Mouse (Mus musculus): ENCODE measurements around the gene Usp10.
A peak's percentile ranks its signal among the peaks of the same experiment; 100 is the strongest.

Usp10 gene

DNA sequence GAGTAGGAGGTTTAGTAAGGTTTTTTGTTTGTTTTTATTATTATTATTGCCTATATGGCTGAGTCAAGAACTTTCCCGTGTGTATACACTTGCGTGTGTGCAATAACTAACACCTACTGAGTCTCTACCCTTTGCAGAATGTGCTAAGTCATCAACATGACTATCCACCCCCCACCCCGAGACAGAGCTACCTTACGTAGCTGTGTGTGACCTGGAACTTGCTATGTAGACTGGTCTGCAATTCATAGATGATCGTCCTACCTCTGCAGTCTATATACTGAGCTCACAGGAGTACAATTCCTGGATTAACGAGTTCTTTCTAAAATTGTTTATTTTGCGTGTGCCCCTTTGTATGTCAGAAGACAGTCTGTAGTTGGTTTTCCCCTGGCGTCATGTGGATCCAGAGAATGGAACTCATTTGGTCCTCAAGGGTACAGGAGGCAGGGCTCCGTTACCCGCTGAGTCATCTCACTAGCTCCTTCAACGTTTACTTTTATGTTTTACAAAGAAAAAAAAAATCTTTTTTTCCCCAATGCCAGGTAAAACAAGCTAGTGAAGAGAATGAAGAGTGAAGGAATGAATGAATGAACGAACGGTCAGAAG is at the start of gene Usp10:
TSS of gene Usp10 (plus strand) at position 417 of the 603 bp plus-strand sequence.
- no peak for DNase-seq (ENCODE audit: low spot score)

DNA sequence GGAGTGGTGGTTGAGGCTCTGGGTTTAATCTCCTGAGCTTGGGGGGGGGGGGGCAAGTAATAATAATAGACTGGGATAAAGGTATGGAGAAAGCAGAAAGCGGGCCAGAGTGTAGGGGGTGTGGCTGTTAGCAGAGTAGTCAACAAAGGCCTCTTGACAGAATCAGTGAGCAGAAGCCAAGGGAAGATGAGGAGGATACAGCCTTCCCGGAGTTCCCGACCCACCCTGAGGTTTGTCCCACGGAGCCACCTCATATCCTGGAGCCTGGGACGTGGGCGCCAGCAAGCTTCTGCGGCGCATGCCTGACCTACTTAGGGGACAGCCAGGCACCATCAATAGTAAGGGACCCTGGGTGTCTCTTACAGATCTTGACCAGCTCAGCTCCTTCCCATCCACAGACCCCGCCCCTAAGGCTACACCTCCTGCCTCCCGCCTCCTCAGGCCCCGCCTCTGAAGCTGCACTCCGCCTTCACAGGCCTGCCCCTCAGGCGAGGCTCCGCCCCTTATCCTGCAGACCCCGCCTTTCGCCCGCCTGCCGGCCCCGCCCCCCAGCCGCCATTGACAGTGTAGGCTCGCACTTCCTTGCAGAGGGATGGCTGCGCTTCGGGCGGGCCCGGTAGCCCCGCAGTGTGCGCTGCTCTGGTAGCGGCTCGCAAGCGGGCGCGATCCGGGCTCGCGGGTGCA is 48.3 kb upstream of the Usp10 start, which contains the start of gene Klhl36:
TSS of gene Klhl36 (plus strand) at position 561 of the 684 bp plus-strand sequence.
- peak; percentile 97 for DNase-seq (ENCODE audit: low spot score)

DNA sequence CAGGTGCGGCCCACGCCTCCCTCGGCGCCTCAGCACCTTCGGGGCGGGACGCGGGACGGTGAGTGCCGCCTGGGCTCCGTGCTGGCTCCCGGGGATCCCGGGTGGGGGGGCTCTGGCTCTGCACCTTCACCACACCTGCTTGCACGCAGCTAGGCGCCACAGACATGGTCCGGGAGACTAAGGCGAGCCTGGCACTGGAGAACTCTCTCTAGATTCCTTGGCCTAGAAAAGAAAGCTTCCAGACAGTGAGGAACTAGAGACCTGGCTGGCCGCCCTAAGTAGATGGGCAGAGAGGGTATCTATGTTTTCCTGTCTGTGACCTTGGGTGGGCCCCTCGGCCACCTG is 47.8 kb upstream of the Usp10 start:
- DNase-seq (ENCODE audit: low spot score), result no peak

DNA sequence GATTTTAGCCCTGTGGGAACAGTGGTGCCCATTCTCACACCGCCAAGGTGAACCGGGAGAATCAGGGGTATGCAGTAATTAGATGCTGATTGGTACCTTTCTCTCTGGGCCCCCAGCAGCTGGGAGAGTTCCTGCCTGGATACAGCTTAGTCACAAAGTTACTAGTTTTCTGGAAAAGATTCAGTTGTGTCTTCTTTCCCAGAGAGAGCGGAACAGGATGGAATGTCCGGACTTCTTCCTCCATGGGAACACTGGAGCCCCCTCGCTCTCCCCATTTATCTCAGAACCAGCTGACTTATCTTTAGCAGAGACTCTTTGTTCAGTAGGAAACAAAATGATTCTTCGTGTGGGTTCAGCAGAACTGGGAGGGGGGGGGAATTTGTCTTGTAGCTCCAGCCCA is 47.4 kb upstream of the Usp10 start:
- DNase-seq (ENCODE audit: low spot score), result no peak

DNA sequence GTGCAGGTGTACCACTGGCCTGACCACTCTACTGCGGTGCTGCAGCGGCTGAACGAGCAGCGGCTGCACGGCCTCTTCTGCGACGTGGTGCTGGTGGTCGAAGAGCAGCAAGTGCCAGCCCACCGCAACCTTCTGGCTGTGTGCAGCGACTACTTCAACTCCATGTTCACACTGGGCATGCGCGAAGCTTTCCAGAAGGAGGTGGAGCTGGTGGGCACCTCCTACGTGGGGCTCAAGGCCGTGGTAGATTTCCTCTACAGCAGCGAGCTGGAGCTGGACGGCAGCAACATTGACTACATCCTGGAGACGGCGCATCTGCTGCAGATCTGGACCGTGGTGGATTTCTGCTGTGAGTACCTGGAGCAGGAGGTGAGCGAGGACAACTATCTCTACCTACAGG is 40.5 kb upstream of the Usp10 start:
- peak; percentile 38 for DNase-seq (ENCODE audit: low spot score)

DNA sequence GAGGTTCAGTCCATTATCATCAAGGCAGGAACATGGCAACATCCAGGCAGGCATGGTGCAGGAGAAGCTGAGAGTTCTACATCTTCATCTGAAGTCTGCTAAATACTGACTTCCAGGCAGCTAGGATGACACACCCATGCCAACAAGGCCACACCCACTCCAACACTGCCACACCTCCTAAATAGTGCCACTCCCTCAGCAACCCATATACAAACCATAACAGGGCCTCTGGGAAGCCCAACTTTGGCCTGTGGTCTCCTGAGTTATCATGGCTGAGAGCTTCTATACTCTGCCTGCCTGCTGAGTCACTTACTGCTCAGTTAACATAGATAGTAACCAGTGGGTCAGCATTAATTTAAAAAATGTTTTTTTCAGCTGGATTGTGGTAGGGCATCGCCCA is 37.0 kb upstream of the Usp10 start:
- DNase-seq (ENCODE audit: low spot score), result no peak

DNA sequence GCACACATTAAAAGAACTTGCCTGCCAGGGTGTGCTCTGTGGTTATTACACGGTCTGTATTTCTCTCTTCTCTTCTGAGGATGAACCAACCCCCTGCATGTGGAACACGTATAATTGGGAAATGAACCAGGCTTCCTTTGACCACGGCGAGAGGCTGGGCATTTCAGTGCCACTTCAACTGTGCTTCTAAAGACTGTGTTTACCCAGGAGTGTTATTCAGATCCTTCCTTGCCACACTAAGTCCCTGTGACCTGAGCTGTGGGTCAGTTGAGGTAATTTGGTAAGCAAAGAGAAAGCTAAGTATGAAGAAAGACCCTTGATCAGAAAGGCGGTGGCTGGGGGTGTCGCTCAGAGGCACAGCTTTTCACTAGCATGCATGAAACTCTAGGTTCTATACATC is 28.9 kb upstream of the Usp10 start:
- DNase-seq (ENCODE audit: low spot score), result no peak

DNA sequence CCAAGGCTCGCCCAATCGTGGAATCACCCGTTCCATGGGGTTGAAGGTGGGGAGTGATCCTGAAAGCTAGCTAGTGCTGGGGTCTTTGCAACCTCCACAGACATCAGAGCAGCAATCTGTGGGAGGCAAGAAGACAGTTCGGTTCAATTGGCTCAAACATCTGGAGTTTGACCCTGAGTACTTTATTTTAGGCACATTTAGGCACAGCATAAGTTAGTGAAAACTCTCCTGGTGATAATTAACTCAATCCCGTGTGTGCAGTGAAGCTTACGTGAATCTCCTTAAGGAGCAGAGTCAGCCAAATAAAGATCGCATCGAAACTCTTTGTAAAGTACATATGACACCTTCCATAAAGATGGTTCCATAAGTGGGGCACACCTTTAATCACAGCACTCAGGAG is 28.2 kb upstream of the Usp10 start:
- DNase-seq (ENCODE audit: low spot score), result no peak

DNA sequence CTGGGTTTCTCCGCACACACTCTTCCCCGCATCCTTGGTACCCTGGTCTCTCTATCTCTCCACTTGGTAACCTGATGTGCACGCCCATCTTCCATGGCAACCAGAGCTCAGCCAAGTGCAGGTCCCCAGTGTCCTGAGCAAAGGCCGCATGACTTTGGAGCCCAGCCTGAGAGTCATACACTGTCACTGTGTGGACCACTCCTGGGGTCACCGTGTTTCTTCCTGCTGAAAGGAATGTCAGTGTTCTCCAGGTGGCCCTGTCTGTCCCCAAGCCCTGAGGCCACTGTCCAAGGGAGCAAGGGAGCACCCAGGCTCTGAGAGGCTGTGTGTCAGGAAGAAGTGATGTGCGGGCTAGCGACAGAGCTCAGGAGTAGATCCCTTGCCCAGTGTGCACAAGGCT is 26.9 kb upstream of the Usp10 start:
- DNase-seq (ENCODE audit: low spot score), result no peak

DNA sequence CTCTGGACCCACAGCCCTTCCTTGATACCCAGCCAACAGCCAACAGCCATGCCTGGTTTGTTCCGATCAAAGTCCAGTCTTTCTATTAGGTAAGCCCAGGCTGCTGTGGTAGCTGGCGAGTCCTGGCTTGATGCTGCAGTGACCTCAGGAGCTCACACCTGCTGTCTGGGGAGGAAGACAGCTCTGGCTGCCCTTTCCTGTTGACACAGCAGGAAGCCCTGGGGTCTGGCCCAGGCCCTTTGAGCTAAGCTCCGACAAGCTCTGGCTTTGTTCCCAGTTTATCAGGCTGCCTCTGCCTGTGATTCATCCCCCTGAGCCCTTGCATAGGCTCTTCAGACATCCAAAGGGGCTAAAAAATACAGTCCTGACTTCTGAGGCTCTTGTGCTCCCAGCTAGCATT is 24.5 kb upstream of the Usp10 start:
- DNase-seq (ENCODE audit: low spot score), result peak; percentile 43

DNA sequence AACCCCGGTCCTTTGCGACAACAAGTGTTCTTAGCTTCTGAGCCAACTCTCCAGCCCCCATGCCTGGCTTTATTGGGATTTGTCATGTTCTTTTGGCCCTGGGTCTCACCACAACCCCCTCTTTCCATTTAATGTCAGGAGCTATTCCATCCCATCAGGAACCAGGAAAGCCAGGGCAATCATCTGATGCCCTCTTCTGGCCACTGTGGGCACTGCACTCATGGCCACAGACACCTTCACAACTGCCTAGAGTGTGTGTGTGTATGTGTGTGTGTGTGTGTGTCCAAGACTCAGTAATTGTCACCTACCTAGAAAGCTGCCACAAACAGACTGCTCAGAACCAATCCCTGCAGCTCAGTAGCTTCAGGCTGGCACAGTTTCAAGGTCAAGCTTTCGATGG is 23.0 kb upstream of the Usp10 start:
- DNase-seq (ENCODE audit: low spot score), result peak; percentile 68

DNA sequence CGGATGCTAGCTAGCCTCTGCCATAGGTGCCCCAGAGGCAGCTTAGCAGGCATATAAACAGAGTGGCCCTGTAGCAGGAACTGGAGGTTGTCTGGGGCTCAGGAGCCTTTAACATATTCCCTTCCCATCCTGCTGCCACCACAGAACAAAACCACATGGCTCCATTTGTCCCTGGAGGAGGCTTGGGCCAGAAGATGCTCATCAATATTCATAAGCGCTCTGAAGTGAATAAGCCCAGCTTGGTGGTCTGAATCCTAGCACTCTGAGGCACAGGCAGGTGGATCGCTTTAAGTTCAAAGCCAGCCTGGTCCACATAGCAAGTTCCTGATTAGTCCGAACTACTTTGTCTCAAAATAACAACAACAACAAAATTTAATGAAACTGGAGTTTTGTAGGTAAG is 22.1 kb upstream of the Usp10 start:
- no peak for DNase-seq (ENCODE audit: low spot score)

DNA sequence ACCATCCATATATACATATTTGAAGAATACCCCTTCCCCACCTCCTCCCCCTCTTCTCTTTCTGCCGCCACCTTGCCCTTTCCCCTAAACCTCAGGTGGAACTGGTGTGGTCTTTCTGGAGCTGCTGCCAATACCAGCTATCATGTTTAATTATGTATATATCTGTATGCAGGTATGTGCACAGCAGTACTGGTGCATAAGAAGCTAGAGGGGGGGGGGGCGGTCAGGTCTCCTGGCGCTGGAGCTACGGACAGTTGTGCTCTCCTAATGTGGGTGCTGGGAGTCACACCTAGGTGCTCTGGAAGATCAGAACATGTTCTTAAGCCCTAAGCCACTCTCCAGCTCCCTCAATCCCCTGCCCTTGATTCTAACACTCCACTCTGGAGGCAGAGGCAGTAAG is 13.1 kb upstream of the Usp10 start:
- DNase-seq (ENCODE audit: low spot score), result no peak

DNA sequence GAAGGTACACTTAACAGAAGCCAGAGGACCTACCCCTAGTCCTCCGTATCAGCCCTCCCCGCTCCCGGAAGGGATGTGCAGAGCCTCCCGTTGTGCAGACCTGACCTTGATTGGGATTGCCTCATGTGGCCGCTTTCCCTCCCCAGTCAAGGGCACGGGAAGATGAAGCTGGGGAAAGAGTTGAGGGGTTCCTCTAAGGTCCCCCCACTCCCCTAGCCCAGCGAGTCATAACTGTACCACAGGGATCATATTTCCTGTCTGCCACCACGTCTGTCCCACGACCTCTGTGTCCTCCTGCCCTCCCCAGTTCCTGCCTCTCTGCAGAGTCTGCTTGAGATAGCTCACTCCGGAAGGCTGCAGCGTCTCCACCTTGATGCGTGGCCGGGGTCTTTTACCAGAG is 12.2 kb upstream of the Usp10 start:
- DNase-seq (ENCODE audit: low spot score), result peak; percentile 43

DNA sequence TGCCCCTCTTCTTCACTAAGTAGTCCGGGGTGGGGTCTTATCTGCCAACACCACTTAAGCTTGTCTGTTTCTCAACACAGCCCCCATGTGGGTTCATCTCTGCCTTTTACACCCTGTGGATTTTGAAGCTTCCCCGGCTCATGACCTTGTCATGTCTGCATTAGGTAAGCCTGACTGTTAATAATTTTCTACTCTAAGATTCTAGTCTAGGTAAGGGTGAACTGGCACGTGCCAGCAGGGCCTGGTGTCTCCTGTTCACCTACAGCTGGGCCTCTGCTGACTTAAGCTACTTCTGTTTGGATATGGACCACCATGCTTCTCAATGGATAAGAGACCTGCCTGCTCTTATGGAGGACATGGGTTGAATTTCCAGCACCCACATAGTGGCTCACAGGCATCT is 8.8 kb upstream of the Usp10 start:
- DNase-seq (ENCODE audit: low spot score), result no peak

DNA sequence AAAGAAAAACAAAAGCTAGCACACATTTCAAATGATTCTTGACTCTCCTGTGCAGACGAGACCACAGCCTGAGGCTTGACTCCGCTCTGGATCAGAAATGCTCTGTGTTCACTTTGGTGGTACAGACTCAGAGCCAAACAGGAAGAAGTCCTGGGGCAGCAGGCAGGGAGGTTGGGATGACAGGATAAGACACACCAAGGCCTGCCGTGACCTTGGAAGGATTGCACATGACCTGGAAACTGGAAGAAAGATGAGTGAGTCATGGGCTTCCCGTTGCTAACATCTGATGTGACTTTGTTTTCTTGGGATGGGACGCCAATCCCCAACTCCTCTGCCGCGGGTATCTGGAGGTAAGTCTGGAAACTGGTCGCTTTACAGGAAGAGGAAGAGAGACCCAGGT is 8.2 kb upstream of the Usp10 start:
- DNase-seq (ENCODE audit: low spot score), result no peak

DNA sequence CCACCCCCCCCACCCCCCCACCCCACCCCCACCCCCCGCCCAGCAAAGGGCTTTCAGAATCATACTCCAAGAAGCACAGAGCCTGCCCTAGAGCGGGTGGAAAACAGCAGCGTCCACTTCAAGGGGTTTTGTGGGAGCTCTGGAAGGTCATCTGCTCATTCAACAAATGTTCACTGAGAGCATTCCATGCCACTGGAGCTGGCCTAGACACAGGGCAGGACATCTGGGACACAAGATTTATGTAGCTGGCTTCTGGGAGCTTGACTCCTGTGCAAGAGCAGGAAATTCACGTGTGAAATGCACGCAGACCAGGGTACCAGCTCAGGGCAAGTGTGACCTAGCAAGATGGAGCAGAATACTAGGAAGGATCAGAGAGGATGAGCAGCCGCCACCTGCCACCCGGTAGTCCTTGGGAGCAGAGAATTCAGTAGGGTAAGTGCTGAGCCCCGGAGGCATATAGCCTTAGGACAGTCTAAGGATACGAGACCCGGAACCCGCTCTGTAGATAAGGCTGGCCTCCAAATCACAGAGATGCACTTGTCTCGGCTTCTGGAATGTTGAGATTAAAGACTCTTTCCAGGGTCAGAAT is 5.7 kb upstream of the Usp10 start:
- DNase-seq (ENCODE audit: low spot score), result peak; percentile 28

DNA sequence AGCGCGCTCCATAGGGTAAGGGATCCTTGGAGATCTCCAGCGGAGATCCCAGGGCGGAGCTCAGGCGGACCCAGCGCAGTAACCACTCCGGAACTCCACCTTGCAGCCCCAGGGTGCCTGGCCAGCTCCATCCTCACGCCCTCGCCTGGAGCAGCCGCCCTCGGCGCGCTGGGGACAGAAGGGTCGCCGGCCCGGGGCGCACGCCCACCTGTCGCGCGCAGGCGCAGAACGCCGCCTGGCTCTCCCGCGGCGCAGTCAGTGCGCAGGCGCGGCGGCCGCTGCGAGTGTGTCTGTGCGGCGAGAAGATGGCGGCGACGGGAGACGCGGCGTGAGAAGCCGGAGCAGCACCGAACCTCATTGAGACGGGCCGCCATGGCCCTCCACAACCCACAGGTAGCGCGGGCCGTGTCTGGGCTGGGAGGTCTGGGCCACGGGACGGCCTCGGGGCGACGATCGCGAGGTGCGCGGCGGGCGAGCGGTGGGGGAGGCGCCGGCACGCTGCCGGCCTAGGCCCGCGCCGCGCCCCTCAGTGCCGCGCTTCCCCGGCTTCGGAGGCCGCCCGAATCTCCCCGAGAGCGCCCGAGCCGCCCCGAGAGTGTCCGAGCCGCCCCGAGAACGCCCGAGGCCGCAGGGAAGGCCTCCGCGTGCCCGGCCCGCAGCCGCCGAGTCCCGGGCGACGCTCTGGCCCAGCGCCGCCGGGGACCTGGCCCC is 542 bp downstream of the Usp10 start, which contains the start of gene Gm20388:
TSS of gene Gm20388 (plus strand) at position 295 of the 711 bp plus-strand sequence.
- DNase-seq (ENCODE audit: low spot score), result peak; percentile 94

DNA sequence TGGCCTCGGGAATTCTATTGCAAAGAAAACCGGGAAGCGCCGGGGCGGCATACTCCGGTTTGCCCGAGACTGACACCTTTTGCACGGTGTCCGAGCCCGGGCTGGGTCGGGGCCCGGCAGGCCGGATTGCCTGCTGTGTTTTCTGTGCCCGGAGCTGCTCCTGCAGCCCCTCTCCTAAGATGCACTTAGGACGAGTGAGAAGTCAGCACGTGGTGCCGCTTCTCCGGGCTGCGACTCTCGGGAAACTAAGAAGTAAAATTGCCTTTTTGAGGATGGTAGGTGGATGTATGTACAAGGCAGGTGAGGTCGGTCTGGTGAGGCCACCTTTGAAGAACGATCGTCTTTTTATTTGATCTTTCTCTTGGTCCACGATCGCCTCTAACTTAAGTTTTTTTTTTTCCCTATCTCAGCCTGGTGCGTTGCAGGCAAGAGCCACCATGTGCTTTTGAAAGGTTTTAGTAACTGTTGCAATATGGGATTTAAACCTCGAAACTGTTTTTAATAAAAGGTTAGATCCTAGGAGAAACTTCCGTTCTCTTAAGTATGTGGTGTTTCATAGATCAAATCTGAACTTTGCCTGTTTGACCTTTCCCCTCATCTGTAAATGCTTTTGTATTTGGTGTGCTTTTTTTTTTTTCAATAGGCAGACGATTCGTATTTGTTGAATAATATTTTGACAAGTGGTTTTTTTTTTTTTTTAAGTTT is 1.2 kb downstream of the Usp10 start:
- DNase-seq (ENCODE audit: low spot score), result peak; percentile 49

DNA sequence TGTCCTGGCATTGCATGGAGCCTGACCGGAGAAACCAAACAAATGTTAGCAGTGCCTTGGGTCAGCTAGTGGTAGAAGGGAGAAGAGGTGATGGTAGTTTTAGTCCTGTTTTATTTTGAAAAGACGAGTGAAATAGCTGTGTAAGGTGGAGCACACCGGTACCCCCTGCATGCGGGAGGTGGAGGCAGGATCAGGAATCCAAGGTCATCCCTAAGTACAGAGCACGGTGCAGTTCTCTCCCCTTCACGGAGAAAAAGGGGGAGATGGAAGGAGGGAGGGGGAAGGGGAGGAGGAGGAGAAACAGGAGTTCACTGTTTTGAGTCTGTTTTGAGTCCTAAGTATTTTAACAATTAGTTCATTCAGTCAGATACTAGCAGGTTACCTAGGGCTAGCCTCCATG is 2.5 kb downstream of the Usp10 start:
- DNase-seq (ENCODE audit: low spot score), result no peak

DNA sequence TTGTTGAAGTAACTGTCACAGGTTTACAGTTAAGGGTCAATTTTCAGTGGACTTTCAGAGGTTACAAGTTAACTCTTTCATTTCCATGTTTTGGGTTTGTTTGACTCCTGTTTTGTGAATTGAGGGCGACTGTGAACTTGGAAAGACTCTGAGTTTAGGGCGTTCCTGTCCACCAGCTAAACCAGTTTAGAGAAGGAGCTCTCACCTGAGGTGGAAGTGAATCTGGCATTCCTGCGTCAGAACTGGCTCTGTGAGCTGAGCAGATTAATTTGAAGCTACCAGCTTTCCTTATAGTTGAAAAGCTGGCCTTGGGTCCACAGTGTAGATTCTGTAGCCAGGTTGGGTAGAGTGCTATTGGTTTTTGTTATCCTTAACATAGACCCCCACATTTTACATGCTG is 3.0 kb downstream of the Usp10 start:
- no peak for DNase-seq (ENCODE audit: low spot score)

DNA sequence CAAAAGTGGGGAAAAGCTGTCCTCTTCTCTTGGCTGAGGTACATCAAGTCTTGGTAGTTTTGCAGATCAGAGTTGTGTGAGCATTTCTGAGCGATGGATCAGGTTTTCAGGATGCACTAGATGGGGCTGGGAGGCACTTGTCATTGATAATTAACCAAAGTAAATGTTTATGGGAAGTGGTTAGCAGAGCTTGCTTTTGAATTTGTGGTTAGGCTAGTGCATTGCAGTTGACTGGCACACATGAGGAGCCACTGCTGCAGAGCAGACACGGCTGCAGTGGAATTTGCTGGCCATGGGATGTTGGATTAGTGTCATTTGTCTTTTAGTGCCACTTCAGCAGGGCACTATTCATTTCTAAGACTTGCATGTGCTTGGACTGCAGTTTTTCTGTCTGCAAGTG is 4.0 kb downstream of the Usp10 start:
- DNase-seq (ENCODE audit: low spot score), result no peak
